8 mouse cellular contexts compared by ENCODE assay signal in genomic region chr11:72488753-72489271, GRCm38 (mm10). TPM values are rescaled to one million over a fixed set of nuclear protein-coding genes. Genes with fewer than 3 reads are reported as not detected.
DNase-seq lines count a peak whose midpoint lies in the region; ATAC-seq and TF ChIP-seq lines count a peak whose summit lies in the region.

No protein-coding gene starts in this region.

- H3K36me3 ChIP-seq in liver, postnatal 0 days (replicated peaks; ENCODE audit: insufficient read depth, low read length) = no peaks in the 10 kb centered on the region

- peaks cover 11% of the 10 kb centered on the region for H3K4me1 ChIP-seq in lung, adult 2 months (ENCODE audit: control insufficient read depth, insufficient read depth, low read length)
- peaks cover 30% of the 10 kb centered on the region for H3K4me1 ChIP-seq in liver, postnatal 0 days (ENCODE audit: insufficient read depth)

- H3K9me3 ChIP-seq in liver, postnatal 0 days (ENCODE audit: low read length) = no peaks in the 10 kb centered on the region

- 1% methylated on average over 38 of the region's 38 CpGs for WGBS in lung, adult 2 months
- 2% methylated on average over 33 of the region's 38 CpGs for WGBS in liver, postnatal 0 days (ENCODE audit: insufficient replicate concordance)

- H3K27ac ChIP-seq in layer of hippocampus, adult 2 months = peak overlapping the region; percentile 99
- H3K27ac ChIP-seq in liver, postnatal 0 days (ENCODE audit: low read depth) = peak overlapping the region; percentile 5; the same call in 1 of the 2 replicates

- TF ChIP-seq POLR2A in lung, adult 2 months (IDR thresholded peaks at IDR 0.05; ENCODE audit: borderline replicate concordance, extremely low read depth, low read depth, low read length) = no peak

- peak; percentile 35 for ATAC-seq in granulocyte monocyte progenitor cell, adult 5-6 weeks (replicated peaks; ENCODE audit: poor library complexity, severe bottlenecking)
- ATAC-seq in liver, postnatal 0 days = peak; percentile 19; the same call in 1 of the 2 replicates

- H3K4me2 ChIP-seq in liver, postnatal 0 days (ENCODE audit: low read depth, low read length) = peak overlapping the region; percentile 93

- no peak for DNase-seq in lung, adult 2 months
- no peak for DNase-seq in lung, postnatal 36 days
- peak; percentile 44 to 56 for DNase-seq in cerebellum, postnatal 25 days
- peak; percentile 75 to 77 for DNase-seq in layer of hippocampus, adult 2 months (ENCODE audit: low spot score in 2 of 2)
- peak; percentile 50 for DNase-seq in liver, postnatal 0 days
- DNase-seq in right cerebral cortex, adult 2 months (ENCODE audit: low spot score in 2 of 2) = peak; percentile 69 to 72
- no peak for DNase-seq in MN1 (ENCODE audit: low spot score)

- no peak for TF ChIP-seq CTCF in lung, adult 2 months (IDR thresholded peaks at IDR 0.05; ENCODE audit: insufficient read depth, low read length)
- 0 out of 2 replicates have a peak, but pooled peaks have one; percentile 11 for TF ChIP-seq CTCF in layer of hippocampus, adult 2 months (conservative IDR thresholded peaks at IDR 0.05)
- TF ChIP-seq CTCF in liver, postnatal 0 days (IDR thresholded peaks at IDR 0.05; ENCODE audit: low read depth) = no peak

- no peak for TF ChIP-seq EP300 in liver, postnatal 0 days (IDR thresholded peaks at IDR 0.05; ENCODE audit: low read depth)

- H3K9ac ChIP-seq in liver, postnatal 0 days (replicated peaks) = peak overlapping the region; percentile 48; the same call in 1 of the 2 replicates

- H3K4me3 ChIP-seq in lung, adult 2 months (replicated peaks; ENCODE audit: extremely low read depth, low read depth, low read length) = peak overlapping the region; percentile 63
- H3K4me3 ChIP-seq in layer of hippocampus, adult 2 months = peak overlapping the region; percentile 65
- H3K4me3 ChIP-seq in liver, postnatal 0 days (ENCODE audit: low read depth, low read length) = peak overlapping the region; percentile 49

- peaks cover 23% of the 10 kb centered on the region for H3K27me3 ChIP-seq in liver, postnatal 0 days (ENCODE audit: insufficient read depth, low read length)

RNA-seq across cellular contexts. Expression of gene Spns2, which starts 0.9 kb away (rescaled TPM):
- polyA plus RNA-seq in lung, adult 2 months (2012; rRNA removed) = 103 and 126 TPM in 2 replicates
- total RNA-seq in granulocyte monocyte progenitor cell, adult 5-6 weeks (2014; fragmentation: Nextera tagmentation) = 27.1 and 41.2 TPM in 2 replicates
- total RNA-seq in granulocyte monocyte progenitor cell, adult 5-6 weeks (2017) = 5.6 TPM in 2 replicates
- 100 to 1,000 TPM; 101 to 105 TPM for total RNA-seq in layer of hippocampus, adult 2 months (2021)
- 4.1 and 4.9 TPM in 2 replicates for polyA plus RNA-seq in liver, postnatal 0 days (2015; fragmentation: Nextera tagmentation; extraction: Ambion mirVana)

RNA-seq across cellular contexts. Expression of gene Mybbp1a, which starts 47.7 kb away (rescaled TPM):
- 26.1 and 32.8 TPM in 2 replicates for polyA plus RNA-seq in lung, adult 2 months (2012; rRNA removed)
- total RNA-seq in granulocyte monocyte progenitor cell, adult 5-6 weeks (2014; fragmentation: Nextera tagmentation) = 172 and 173 TPM in 2 replicates
- 132 and 239 TPM in 2 replicates for total RNA-seq in granulocyte monocyte progenitor cell, adult 5-6 weeks (2017)
- 10 to 100 TPM; 55.7 to 56.2 TPM for total RNA-seq in layer of hippocampus, adult 2 months (2021)
- 40.2 and 44.5 TPM in 2 replicates for polyA plus RNA-seq in liver, postnatal 0 days (2015; fragmentation: Nextera tagmentation; extraction: Ambion mirVana)

RNA-seq across cellular contexts. Expression of gene Ggt6, which starts 53.5 kb away (rescaled TPM):
- polyA plus RNA-seq in lung, adult 2 months (2012; rRNA removed) = 2.9 and 7.0 TPM in 2 replicates
- not detected in 2 replicates for total RNA-seq in granulocyte monocyte progenitor cell, adult 5-6 weeks (2014; fragmentation: Nextera tagmentation)
- not detected in 2 replicates for total RNA-seq in granulocyte monocyte progenitor cell, adult 5-6 weeks (2017)
- total RNA-seq in layer of hippocampus, adult 2 months (2021) = not detected
- 0.79 and 1.2 TPM in 2 replicates for polyA plus RNA-seq in liver, postnatal 0 days (2015; fragmentation: Nextera tagmentation; extraction: Ambion mirVana)

Comparison
In these comparisons a context has a peak if more than half of its experiments do, and no peak if none do; other contexts are left out.
1. DNase-seq: peak in cerebellum, postnatal 25 days (2 of 2), layer of hippocampus, adult 2 months (2 of 2), liver, postnatal 0 days (single experiment) and right cerebral cortex, adult 2 months (2 of 2); none in lung, adult 2 months (single experiment), lung, postnatal 36 days (single experiment) and MN1 (single experiment).
2. Peak in every context shown above with its lines, with median percentiles within 50 percentile points of each other: H3K4me3 ChIP-seq.